Mouse (Mus musculus) gastrocnemius, postnatal 25 days (tissue): ENCODE measurements around the gene Zfr2. TPM values are rescaled to one million over a fixed set of nuclear protein-coding genes. Genes with fewer than 3 reads are reported as not detected.

Experiments used
- DNase-seq: peaks from one replicate; pipeline ENCODE4 v3.0.0; 2022
- microRNA-seq, 2 experiments: library from miRNA; unstranded; fragments of <30 nt; microRNA quantifications; one replicate each; pipeline ENCODE4 v1.2.0; 2021; ENCODE audit warnings: borderline replicate concordance in 2 of 2
- total RNA-seq, 2 experiments: library from RNA; stranded (reverse); gene quantifications; 1 replicate in 1 of 2; 2 replicates in 1 of 2; pipeline ENCODE4 v1.2.3; 2021

The Zfr2 gene
- total RNA-seq, 2 experiments from 2014 or later, result 1.9 to 3.0 TPM

- DNase-seq, result no peak
Measured at GRCm38 (mm10) chr10:81288601-81289000, 55.6 kb downstream of the Zfr2 start.

- DNase-seq, result no peak
Measured at GRCm38 (mm10) chr10:81289278-81289677, 56.3 kb downstream of the Zfr2 start.

DNA sequence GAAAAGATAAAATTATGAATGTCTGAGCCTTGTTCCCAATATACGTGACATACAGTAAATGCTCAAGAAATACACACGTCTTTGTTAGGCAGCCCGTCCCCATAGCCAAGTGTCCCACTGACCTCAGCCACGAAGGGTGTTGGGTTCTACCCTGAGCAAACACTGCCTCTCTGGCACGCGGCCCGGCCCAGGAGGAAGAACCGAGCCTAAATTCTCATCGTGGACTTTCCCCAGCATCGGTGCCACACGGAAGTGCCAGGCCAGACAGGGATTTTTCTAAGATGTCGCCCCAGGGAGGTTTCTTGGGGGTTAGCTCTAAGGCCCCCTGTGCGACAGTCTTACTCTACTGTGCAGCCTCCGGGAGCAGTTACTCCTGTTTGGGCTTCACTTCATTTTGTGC is 56.9 kb downstream of the Zfr2 start:
- no peak for DNase-seq

DNA sequence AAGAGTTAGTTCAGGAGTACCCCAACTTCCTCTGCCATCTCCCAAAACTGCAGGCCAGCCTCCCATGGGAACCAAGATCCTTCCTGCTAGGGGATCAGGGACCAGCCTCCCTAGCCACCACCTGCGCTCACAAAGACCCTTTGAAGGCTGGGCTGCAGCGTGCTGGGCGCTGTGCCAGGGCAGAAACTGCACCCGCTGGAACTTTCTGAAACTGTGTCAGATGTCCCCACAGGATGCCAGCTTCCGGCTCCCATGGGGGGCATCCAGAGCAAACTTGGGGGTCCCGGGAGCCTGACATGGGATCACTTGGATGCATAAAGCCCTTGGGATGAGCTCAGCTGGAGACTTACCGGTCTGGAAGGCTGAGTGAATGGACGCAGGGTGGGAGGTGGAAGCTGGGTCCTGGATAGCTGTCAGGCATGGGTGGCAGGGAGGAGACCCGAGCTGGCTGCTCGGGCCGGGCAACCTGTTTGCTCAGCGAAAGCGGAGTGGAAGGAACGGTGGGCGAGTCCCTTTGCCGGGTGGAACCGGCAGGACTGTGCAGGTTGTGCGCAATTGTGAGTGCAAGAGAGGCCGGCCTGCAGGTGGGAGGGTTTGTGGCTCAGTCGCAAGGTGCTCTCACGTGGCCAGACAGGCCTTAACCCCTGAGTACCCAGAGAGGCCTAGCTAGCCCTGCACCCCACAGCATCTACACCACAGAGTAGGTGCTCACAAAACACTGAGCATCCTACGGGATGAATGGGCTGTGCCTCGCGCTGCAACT is 57.9 kb downstream of the Zfr2 start:
- DNase-seq, result no peak

- DNase-seq, result no peak
Measured at GRCm38 (mm10) chr10:81291511-81292104, 58.7 kb downstream of the Zfr2 start, which contains the start of gene Tjp3. TSS of gene Tjp3 (minus strand) at chr10:81291581.

DNA sequence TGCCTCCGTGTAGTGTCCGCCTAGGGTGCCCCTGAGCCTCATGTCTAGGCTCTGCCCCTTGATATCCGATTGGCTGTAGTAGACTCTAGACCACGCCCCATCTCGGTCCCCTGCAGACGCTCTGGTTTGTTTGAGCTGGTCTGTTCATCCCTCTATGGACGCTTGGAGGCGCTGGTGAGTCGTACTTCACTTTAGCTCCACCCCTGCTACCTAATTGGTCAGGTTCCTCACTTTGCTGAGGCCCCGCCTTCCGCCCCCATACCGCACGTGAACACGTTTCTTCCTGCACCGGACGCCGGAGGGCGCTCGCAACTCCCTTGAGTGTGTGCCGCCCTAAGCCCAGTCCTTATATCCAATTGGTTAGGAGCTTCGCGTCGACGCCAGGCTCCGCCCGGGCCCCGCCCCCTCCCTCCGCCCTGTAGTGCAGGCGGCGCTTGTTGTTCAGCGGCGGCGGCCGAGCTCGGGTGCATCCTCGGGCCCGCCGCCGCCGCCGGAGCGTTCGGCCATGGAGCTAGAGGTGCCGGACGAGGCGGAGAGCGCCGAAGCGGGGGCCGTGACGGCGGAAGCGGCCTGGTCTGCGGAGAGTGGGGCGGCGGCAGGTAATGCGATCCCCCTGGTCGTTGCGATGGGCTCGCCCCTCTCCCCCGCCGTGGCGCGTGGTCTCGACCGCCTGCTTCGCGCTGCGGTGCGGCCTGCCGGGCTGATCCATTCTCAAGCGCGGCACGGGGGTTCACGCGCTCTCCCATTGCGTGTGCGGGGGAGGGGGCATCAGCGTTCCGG is 59.8 kb downstream of the Zfr2 start, which contains the start of gene Pip5k1c:
Gene Pip5k1c, plus strand, starts transcription at position 410 of the 780 bp plus-strand sequence.
- peak; percentile 100 for DNase-seq

DNA sequence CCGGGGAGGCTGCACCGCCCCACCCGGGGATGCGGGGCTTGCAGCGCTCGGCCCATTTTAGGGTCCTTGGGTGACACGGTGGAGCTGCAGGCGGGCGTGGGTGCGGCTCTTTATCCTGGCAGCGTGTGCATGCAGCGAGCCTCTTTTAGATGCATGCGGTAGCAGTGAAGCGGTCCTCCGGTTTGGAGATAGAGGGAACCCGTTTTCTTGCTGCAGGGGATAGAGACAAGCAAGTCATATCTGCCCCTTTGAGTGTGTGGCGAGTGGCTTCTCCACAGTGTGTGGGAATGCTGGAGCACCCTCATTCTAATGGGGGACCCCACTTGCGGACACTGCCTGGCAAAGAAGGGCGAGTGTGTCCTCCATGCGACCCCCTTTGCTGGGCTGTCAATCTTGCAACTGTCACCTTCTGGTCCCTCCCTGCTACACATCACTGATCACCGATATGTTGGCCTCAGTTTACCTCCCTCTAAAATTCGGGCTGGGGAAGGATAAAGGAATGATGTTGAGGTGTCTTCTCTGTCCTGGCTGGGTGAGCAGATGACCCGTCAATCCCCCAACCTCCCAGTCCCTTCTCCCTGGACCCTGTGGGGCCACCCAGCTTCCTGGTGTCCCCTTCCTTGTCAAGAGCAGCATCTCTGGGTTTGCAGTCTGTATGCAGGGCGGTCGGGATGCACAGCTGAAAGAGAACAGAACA is 60.5 kb downstream of the Zfr2 start:
- no peak for DNase-seq

GRCm38 (mm10) chr10:81294442-81294841 is 61.5 kb downstream of the Zfr2 start:
- DNase-seq, result no peak

GRCm38 (mm10) chr10:81295185-81295584 is 62.2 kb downstream of the Zfr2 start:
- no peak for DNase-seq

DNA sequence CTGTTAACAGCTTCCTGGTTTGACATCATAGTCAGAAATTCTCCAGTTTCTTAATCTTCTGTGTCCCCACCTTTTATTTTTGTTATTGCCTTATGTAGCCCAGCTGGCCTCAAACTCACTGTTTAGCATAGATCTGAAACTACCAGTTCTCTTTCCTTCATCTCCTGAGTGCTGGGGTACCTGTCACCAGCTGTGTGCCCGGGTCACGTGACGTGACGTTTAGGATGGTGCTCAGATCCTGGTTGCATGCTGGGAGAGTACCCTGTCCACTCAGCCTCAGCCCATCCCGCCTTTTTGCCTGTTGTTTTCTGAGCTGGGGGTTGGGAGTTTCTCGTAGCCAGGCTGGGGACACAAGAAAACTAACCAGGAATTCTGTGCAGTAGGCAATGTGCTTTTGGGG is 64.3 kb downstream of the Zfr2 start:
- DNase-seq, result no peak

- DNase-seq, result peak; percentile 62
Measured at GRCm38 (mm10) chr10:81297845-81298244, 64.9 kb downstream of the Zfr2 start.

DNA sequence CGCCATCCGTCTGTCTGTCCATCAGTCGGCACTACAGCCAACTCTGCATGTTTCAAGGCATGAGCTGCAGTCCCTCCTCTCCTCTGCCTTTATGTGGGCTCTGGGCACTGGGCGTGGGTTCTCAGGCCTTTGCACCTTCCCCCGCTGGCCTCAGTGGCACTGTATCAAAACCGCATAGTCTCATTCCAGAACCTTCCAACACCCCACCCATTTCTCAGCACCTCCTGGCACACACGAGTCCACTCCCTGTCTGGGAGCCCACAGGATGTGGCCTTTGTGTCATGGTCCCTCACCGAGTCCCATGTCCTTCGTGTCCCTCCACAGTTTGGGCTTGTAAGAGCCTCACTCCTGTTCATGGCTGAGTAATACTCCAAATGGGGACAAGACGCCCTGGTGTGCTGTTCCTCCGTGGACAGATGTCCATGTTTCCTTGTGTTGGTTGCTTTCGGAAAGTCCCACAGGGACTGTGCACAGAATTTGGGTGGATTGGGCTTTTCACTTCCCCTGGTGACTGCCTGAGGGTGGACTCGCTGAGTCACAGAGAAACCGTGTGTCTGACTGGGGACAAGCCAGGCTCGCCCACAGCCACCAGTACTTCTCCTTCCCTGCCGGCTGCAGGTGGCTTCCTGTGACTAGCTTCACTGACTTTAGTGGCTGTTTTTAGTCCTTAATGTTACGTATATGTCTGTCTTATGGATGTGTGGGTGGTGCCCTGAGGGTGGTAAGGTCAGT is 65.6 kb downstream of the Zfr2 start:
- DNase-seq, result no peak

- DNase-seq, result no peak
Measured at GRCm38 (mm10) chr10:81299585-81300351, 66.8 kb downstream of the Zfr2 start.

DNA sequence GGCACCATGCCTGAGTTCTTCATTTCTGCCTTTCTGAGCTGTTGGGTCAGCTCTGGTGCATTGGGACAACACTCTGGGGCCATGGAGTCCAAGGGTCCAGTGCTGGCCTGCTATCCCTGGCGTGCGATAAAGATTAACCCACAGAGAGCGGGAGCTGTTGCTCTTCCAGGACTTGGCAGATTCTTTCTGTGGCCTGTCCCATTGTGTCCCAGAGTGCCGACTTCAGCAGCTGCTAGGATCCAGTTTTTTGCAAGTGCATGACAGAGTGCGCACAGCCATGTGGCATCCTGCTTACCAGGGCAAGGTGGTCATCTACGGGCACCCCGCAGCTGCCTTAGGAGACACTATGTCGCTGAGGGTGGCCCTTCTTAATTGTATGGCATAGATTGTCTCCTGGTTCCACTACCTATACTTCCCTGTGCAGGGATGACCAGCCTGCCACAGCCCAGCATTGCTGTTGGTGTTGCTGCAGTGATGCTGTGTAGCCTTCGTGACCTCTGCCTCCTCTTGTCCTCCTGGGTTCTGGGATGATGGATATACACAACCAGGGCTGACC is 67.5 kb downstream of the Zfr2 start:
- DNase-seq, result no peak

- DNase-seq, result no peak
Measured at GRCm38 (mm10) chr10:81301321-81301720, 68.4 kb downstream of the Zfr2 start.

Small RNA genes within 50 kb of the gene (microRNA-seq; reads per million reads assigned to microRNA genes)
- gene Mir3057, result 4.0 to 8.8 reads per million in 2 experiments

Other genes starting within 250 kb of the Zfr2 start
- 1 to 10 TPM in 1 of 2 experiments, under 1 TPM in 1; 0.61 to 1.1 TPM for gene Gng7, start 218.2 kb upstream of the Zfr2 start, total RNA-seq
- gene Diras1, start 207.5 kb upstream of the Zfr2 start, total RNA-seq, result under 1 TPM in 1 of 2 experiments, not detected in 1; 0.51 TPM
- 10 to 100 TPM; 13.5 to 13.9 TPM for gene Slc39a3, start 195.7 kb upstream of the Zfr2 start, total RNA-seq
- 10 to 100 TPM; 82.2 to 85.2 TPM for gene Sgta, start 173.0 kb upstream of the Zfr2 start, total RNA-seq
- 10 to 100 TPM; 18.5 to 22.9 TPM for gene Thop1, start 163.1 kb upstream of the Zfr2 start, total RNA-seq
- gene Creb3l3, start 134.3 kb upstream of the Zfr2 start, total RNA-seq, result under 1 TPM; 0.10 to 0.83 TPM
- 100 to 1,000 TPM; 149 to 161 TPM for gene Map2k2, start 127.2 kb upstream of the Zfr2 start, total RNA-seq
- 10 to 100 TPM; 21.4 to 22.3 TPM for gene Zbtb7a, start 97.9 kb upstream of the Zfr2 start, total RNA-seq
- gene Pias4, start 65.2 kb upstream of the Zfr2 start, total RNA-seq, result 10 to 100 TPM; 11.7 to 14.2 TPM
- 100 to 1,000 TPM; 838 to 862 TPM for gene Eef2, start 56.5 kb upstream of the Zfr2 start, total RNA-seq
- gene Dapk3, start 50.1 kb upstream of the Zfr2 start, total RNA-seq, result 10 to 100 TPM; 22.3 to 22.4 TPM
- gene 4930442H23Rik, start 49.3 kb upstream of the Zfr2 start, total RNA-seq, result not detected
- 10 to 100 TPM; 41.1 to 57.7 TPM for gene Nmrk2, start 31.1 kb upstream of the Zfr2 start, total RNA-seq
- gene Atcay, start 2.3 kb upstream of the Zfr2 start, total RNA-seq, result not detected
- gene Matk, start 19.8 kb downstream of the Zfr2 start, total RNA-seq, result under 1 TPM; 0.13 to 0.23 TPM
- 10 to 100 TPM; 87.0 to 90.0 TPM for gene Mrpl54, start 33.8 kb downstream of the Zfr2 start, total RNA-seq
- 100 to 1,000 TPM; 102 to 106 TPM for gene Apba3, start 33.8 kb downstream of the Zfr2 start, total RNA-seq
- gene Tjp3, start 58.4 kb downstream of the Zfr2 start, total RNA-seq, result not detected
- 10 to 100 TPM; 20.3 to 20.6 TPM for gene Pip5k1c, start 59.8 kb downstream of the Zfr2 start, total RNA-seq
- gene Cactin, start 87.9 kb downstream of the Zfr2 start, total RNA-seq, result 1 to 10 TPM; 7.9 to 8.3 TPM
- under 1 TPM; 0.83 to 1.00 TPM for gene Tbxa2r, start 95.6 kb downstream of the Zfr2 start, total RNA-seq
- gene Gipc3, start 110.1 kb downstream of the Zfr2 start, total RNA-seq, result 1 to 10 TPM; 1.0 to 1.3 TPM
- 10 to 100 TPM; 22.9 to 29.6 TPM for gene Hmg20b, start 117.3 kb downstream of the Zfr2 start, total RNA-seq
- gene Mfsd12, start 124.3 kb downstream of the Zfr2 start, total RNA-seq, result 1 to 10 TPM; 2.3 to 2.9 TPM
- under 1 TPM; 0.48 to 0.49 TPM for gene 4930404N11Rik, start 132.7 kb downstream of the Zfr2 start, total RNA-seq
- gene Fzr1, start 145.4 kb downstream of the Zfr2 start, total RNA-seq, result 10 to 100 TPM; 13.5 to 14.0 TPM
- 10 to 100 TPM; 41.1 to 41.2 TPM for gene Dohh, start 151.3 kb downstream of the Zfr2 start, total RNA-seq
- 1 to 10 TPM in 1 of 2 experiments, under 1 TPM in 1; 0.78 to 1.0 TPM for gene Gm48551, start 151.3 kb downstream of the Zfr2 start, total RNA-seq
- under 1 TPM in 1 of 2 experiments, not detected in 1; 0.59 TPM for gene Gm48552, start 155.8 kb downstream of the Zfr2 start, total RNA-seq
- gene Smim24, start 159.9 kb downstream of the Zfr2 start, total RNA-seq, result under 1 TPM in 1 of 2 experiments, not detected in 1; 0.67 TPM
- 100 to 1,000 TPM; 215 to 268 TPM for gene Nfic, start 222.5 kb downstream of the Zfr2 start, total RNA-seq
- gene Celf5, start 249.6 kb downstream of the Zfr2 start, total RNA-seq, result under 1 TPM in 1 of 2 experiments, not detected in 1; 0.24 TPM